Mouse (Mus musculus) liver, adult 2 months (tissue): ENCODE data around the gene Ctdspl. TPM values are rescaled to one million over a fixed set of nuclear protein-coding genes. Genes with fewer than 3 reads are reported as not detected.

ENCODE experiments used
- DNase-seq: peaks from one replicate; pipeline ENCODE4 v3.0.0-alpha.2; 2011; ENCODE audit warnings: low read depth, low spot score; ENCODE audit errors: extremely low read depth
- H3K27ac ChIP-seq: fragments of 200-500 bp; replicated peaks from 2 replicates; pipeline ENCODE4 v1.5.1; 2012; ENCODE audit warnings: low read depth, mild to moderate bottlenecking, control low read depth, inconsistent platforms, low read length; ENCODE audit not compliant: insufficient read depth
- H3K27me3 ChIP-seq: fragments of 200-500 bp; 2 replicates; pipeline ENCODE4 v1.6.1; 2012; ENCODE audit warnings: mild to moderate bottlenecking, moderate library complexity, low read length, inconsistent platforms; ENCODE audit not compliant: control insufficient read depth, insufficient read depth
- H3K36me3 ChIP-seq: fragments of 200-500 bp; 2 replicates; pipeline ENCODE4 v1.6.1; 2012; ENCODE audit warnings: low read length, inconsistent platforms; ENCODE audit not compliant: control insufficient read depth, insufficient read depth
- H3K4me1 ChIP-seq: fragments of 200-500 bp; 2 replicates; pipeline ENCODE4 v1.6.1; 2011; ENCODE audit warnings: low read length; ENCODE audit not compliant: control insufficient read depth, insufficient read depth
- H3K4me3 ChIP-seq: fragments of 200-500 bp; 2 replicates; pipeline ENCODE4 v1.5.1; 2011; ENCODE audit warnings: low read depth, mild to moderate bottlenecking, control low read depth, low read length, moderate library complexity; ENCODE audit not compliant: insufficient read depth
- H3K79me2 ChIP-seq: fragments of 200-500 bp; 2 replicates; pipeline ENCODE4 v1.6.1; 2012; ENCODE audit warnings: inconsistent platforms, mild to moderate bottlenecking, low read length, moderate library complexity; ENCODE audit not compliant: control insufficient read depth, insufficient read depth
- H3K9ac ChIP-seq: fragments of 200-500 bp; 2 replicates; pipeline ENCODE4 v1.6.1; 2012; ENCODE audit warnings: low read depth, mild to moderate bottlenecking, control low read depth, inconsistent platforms, low read length
- CTCF ChIP-seq: fragments of 200-500 bp; IDR thresholded peaks from 2 replicates; pipeline ENCODE4 v1.5.1; 2011; ENCODE audit warnings: low read depth, low read length, control low read depth
- POLR2A ChIP-seq: fragments of 200-500 bp; IDR thresholded peaks from 2 replicates; pipeline ENCODE4 v1.6.1; 2011; ENCODE audit warnings: low read length, control low read depth; ENCODE audit not compliant: insufficient read depth; ENCODE audit errors: extremely low read depth
- WGBS: fragments of 180-500 bp; shearing (Covaris S2); methylation state at CpG from one replicate; pipeline ENCODE4 v1.1.7; 2018; 5-methylcytosine and 5-hydroxymethylcytosine counted together
- polyA plus RNA-seq: library from polyadenylated mRNA; depleted of rRNA; stranded (reverse); fragments of >200 nt; gene quantifications from 2 replicates; pipeline ENCODE4 v1.2.3, GENCODE M21; 2012
- total RNA-seq: library from RNA; depleted of rRNA; stranded (reverse); fragments of >200 nt; gene quantifications from 2 replicates; pipeline ENCODE4 v1.2.3, GENCODE M21; 2014

The Ctdspl gene
- total and polyA plus RNA-seq, 2 experiments, result 2.5 to 3.5 TPM

- Histone ChIP-seq H3K9ac (no peak overlapping the region), H3K79me2 (no peaks in the 10 kb centered on the region), H3K27ac (peak overlapping the region; percentile 57), H3K36me3 (no peaks in the 10 kb centered on the region), H3K27me3 (no peaks in the 10 kb centered on the region), H3K4me1 (no peaks in the 10 kb centered on the region; the same call in 1 of the 2 replicates), H3K4me3 (no peak overlapping the region)
- 57% methylated on average over 12 of the region's 12 CpGs for WGBS
- peak; percentile 4 for DNase-seq
- no peak for TF ChIP-seq POLR2A
- no peak for TF ChIP-seq CTCF
These were observed 68.4 kb downstream of the Ctdspl start for GRCm38 (mm10) chr9:118994524-118995227.

- DNase-seq, result peak; percentile 8
- Histone ChIP-seq H3K4me3 (no peak overlapping the region), H3K27ac (no peak overlapping the region), H3K4me1 (no peaks in the 10 kb centered on the region; the same call in 1 of the 2 replicates), H3K9ac (no peak overlapping the region), H3K27me3 (no peaks in the 10 kb centered on the region), H3K36me3 (no peaks in the 10 kb centered on the region), H3K79me2 (no peaks in the 10 kb centered on the region)
- no peak for TF ChIP-seq POLR2A
- no peak for TF ChIP-seq CTCF
- 49% methylated on average over 6 of the region's 6 CpGs for WGBS
These were observed 69.3 kb downstream of the Ctdspl start for GRCm38 (mm10) chr9:118995539-118995938.

- no peak overlapping the region for H3K4me3 ChIP-seq
- H3K79me2 ChIP-seq, result no peaks in the 10 kb centered on the region
- H3K9ac ChIP-seq, result no peak overlapping the region
- H3K27ac ChIP-seq, result no peak overlapping the region
- no peaks in the 10 kb centered on the region for H3K36me3 ChIP-seq
- TF ChIP-seq POLR2A (no peak), CTCF (no peak)
- no peaks in the 10 kb centered on the region; the same call in 1 of the 2 replicates for H3K4me1 ChIP-seq
- WGBS, result 99% methylated on average over 6 of the region's 6 CpGs
- H3K27me3 ChIP-seq, result no peaks in the 10 kb centered on the region
- DNase-seq, result no peak
These were observed 71.0 kb downstream of the Ctdspl start for GRCm38 (mm10) chr9:118997241-118997640.

GRCm38 (mm10) chr9:119000196-119000595 lies 73.9 kb downstream of the Ctdspl start:
- H3K9ac ChIP-seq, result no peak overlapping the region

GRCm38 (mm10) chr9:119002267-119002666 lies 76.0 kb downstream of the Ctdspl start:
- TF ChIP-seq POLR2A (no peak), CTCF (no peak)
- peak; percentile 31 for DNase-seq
- Histone ChIP-seq H3K27me3 (no peaks in the 10 kb centered on the region), H3K4me3 (no peak overlapping the region), H3K27ac (peak overlapping the region; percentile 39), H3K36me3 (no peaks in the 10 kb centered on the region), H3K4me1 (no peaks in the 10 kb centered on the region), H3K79me2 (no peaks in the 10 kb centered on the region; the same call in 1 of the 2 replicates), H3K9ac (no peak overlapping the region)
- WGBS, result 55% methylated on average over 17 of the region's 17 CpGs

More at GRCm38 (mm10) chr9:119000196-119000595, 73.9 kb downstream of the Ctdspl start:
- H3K4me1 ChIP-seq, result no peaks in the 10 kb centered on the region; the same call in 1 of the 2 replicates
- DNase-seq, result no peak
- H3K27me3 ChIP-seq, result no peaks in the 10 kb centered on the region
- WGBS, result 80% methylated on average over 6 of the region's 6 CpGs
- TF ChIP-seq CTCF, result no peak
- no peak for TF ChIP-seq POLR2A
- no peaks in the 10 kb centered on the region for H3K36me3 ChIP-seq
- no peak overlapping the region for H3K4me3 ChIP-seq
- no peaks in the 10 kb centered on the region; the same call in 1 of the 2 replicates for H3K79me2 ChIP-seq
- no peak overlapping the region for H3K27ac ChIP-seq
